Mouse (Mus musculus) heart, adult 2 months (tissue): ENCODE data around the gene Col15a1.

Source experiments
- CTCF ChIP-seq: fragments of 200-600 bp; IDR thresholded peaks from 2 replicates; pipeline ENCODE4 v1.8.1; 2022; ENCODE audit warnings: antibody characterized with exemption, mild to moderate bottlenecking, moderate library complexity
- POLR2A ChIP-seq: fragments of 200-500 bp; IDR thresholded peaks from 2 replicates; pipeline ENCODE4 v1.6.1; 2011; ENCODE audit warnings: mild to moderate bottlenecking, low read depth, low read length, control low read depth; ENCODE audit not compliant: insufficient read depth

DNA sequence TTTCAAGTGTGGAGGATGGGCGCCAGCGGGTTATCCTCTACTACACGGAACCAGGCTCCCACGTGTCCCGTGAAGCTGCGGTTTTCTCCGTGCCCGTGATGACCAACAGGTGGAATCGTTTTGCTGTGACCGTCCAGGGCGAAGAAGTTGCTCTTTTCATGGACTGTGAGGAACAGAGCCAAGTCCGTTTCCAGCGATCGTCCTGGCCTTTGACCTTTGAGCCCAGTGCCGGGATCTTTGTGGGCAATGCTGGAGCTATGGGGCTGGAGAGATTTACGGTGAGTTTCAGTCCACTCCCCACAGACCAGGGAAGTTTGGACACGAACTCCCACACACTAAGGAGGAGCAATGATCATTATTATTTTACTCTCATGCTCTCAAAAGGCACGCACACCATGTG is 37.7 kb downstream of the Col15a1 start:
- TF ChIP-seq POLR2A (no peak), CTCF (no peak)
